Mouse (Mus musculus) hindbrain, postnatal 0 days (tissue): ENCODE measurements around the gene Nfkb1. TPM values are rescaled to one million over a fixed set of nuclear protein-coding genes. Genes with fewer than 3 reads are reported as not detected.

ENCODE experiments used
- ATAC-seq: fragments of 200-750 bp; cut with Nextera tagmentation; 2 replicates; pipeline ENCODE4 v1.8.0; 2017; ENCODE audit warnings: mild to moderate bottlenecking, moderate TSS enrichment, moderate library complexity
- DNase-seq: peaks from one replicate; pipeline ENCODE4 v3.0.0-alpha.2; 2015; ENCODE audit warnings: low spot score
- H3K27ac ChIP-seq: fragments of 300-500 bp; sonication (generic); 2 replicates; pipeline ENCODE4 v1.5.1; 2014; ENCODE audit warnings: mild to moderate bottlenecking
- H3K27me3 ChIP-seq: fragments of 300-500 bp; sonication (generic); 2 replicates; pipeline ENCODE4 v1.6.1; 2014; ENCODE audit warnings: low read length, mixed read lengths; ENCODE audit not compliant: insufficient read depth
- H3K36me3 ChIP-seq: fragments of 300-500 bp; sonication (generic); 2 replicates; pipeline ENCODE4 v1.6.1; 2014; ENCODE audit warnings: low read length, mixed read lengths; ENCODE audit not compliant: insufficient read depth
- H3K4me1 ChIP-seq: fragments of 300-500 bp; sonication (generic); 2 replicates; pipeline ENCODE4 v1.6.1; 2014; ENCODE audit warnings: antibody characterized with exemption, low read length, mixed read lengths; ENCODE audit not compliant: insufficient read depth
- H3K4me2 ChIP-seq: fragments of 300-500 bp; sonication (generic); 2 replicates; pipeline ENCODE4 v1.6.1; 2014; ENCODE audit warnings: low read depth, mild to moderate bottlenecking, low read length, moderate library complexity, mixed read lengths
- H3K4me3 ChIP-seq: fragments of 300-500 bp; sonication (generic); 2 replicates; pipeline ENCODE4 v1.5.1; 2014; ENCODE audit warnings: low read length
- H3K9ac ChIP-seq: fragments of 300-500 bp; sonication (generic); replicated peaks from 2 replicates; pipeline ENCODE4 v1.6.1; 2014; ENCODE audit warnings: mild to moderate bottlenecking, low read length, moderate library complexity, mixed read lengths
- H3K9me3 ChIP-seq: fragments of 300-500 bp; sonication (generic); 2 replicates; pipeline ENCODE4 v1.6.1; 2016; ENCODE audit warnings: low read length, mixed read lengths
- CTCF ChIP-seq: IDR thresholded peaks from 2 replicates; pipeline ENCODE4 v1.5.1; 2016; ENCODE audit warnings: antibody characterized with exemption, control low read depth, low read depth
- WGBS: fragments of 180-500 bp; shearing (Covaris S2); extraction: QIAGEN DNeasy Blood & Tissue Kit; methylation state at CpG from one replicate; pipeline ENCODE4 v1.1.7; 2014; 5-methylcytosine and 5-hydroxymethylcytosine counted together
- polyA plus RNA-seq: library from polyadenylated mRNA; unstranded; fragments of >200 nt; fragmentation: Nextera tagmentation; extraction: Ambion mirVana; gene quantifications from 2 replicates; pipeline ENCODE4 v1.2.1, GENCODE M21; 2015
- total RNA-seq: library from RNA; depleted of rRNA; stranded (reverse); fragments of >200 nt; gene quantifications from 2 replicates; pipeline ENCODE4 v1.2.3, GENCODE M21; 2014

Nfkb1 gene
- total and polyA plus RNA-seq, 2 experiments from 2014 or later, result 5.1 to 40.1 TPM

DNA sequence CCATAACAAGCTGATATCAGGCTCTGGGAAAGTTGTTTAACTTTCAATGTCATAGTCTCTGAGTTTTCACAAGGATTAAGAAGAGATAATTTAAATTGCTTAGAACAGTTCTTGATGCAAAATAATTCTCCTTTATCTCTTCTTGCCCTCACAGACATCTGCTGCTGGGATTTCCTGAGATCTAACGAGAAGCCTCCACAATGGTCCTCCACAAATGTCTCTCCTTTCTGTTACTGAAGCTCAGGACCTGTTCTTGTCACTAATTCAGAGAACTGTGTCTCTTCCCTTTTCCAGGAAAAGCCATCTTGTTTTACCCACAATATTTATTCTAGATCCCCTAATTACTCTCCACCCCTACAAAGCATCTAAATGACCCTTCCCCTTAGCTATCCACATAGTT is 56.3 kb downstream of the Nfkb1 start:
- no peak for ATAC-seq
- TF ChIP-seq CTCF, result no peak
- Histone ChIP-seq H3K9ac (no peak overlapping the region), H3K4me2 (no peak overlapping the region), H3K4me3 (no peak overlapping the region), H3K27ac (no peak overlapping the region), H3K9me3 (no peaks in the 10 kb centered on the region; the same call in 1 of the 2 replicates), H3K36me3 (no peaks in the 10 kb centered on the region), H3K4me1 (no peaks in the 10 kb centered on the region), H3K27me3 (no peaks in the 10 kb centered on the region)
- DNase-seq, result no peak
- WGBS, result 97% methylated on average over 1 of the region's 1 CpGs

DNA sequence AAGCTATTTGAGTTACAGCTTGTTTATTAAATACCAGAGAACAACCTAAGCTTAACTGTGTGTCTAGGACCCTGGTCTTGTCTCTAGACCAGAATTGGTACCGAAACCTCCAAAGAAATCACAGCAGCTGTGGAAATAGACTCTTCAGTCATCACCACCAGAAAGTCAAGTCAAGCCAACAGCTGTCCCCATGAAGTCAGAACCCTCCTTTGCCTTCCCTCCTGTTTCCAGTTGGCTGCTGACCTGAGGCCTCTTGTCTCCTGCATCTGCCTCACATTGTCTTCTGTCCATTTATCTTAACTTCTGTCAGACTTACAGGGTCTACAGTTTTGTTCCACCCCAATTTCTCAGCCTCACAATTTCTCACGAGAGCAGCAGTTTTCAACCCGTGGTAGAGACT is 57.1 kb downstream of the Nfkb1 start:
- TF ChIP-seq CTCF, result no peak
- Histone ChIP-seq H3K27me3 (no peaks in the 10 kb centered on the region), H3K36me3 (no peaks in the 10 kb centered on the region), H3K4me1 (no peaks in the 10 kb centered on the region), H3K4me3 (no peak overlapping the region), H3K9ac (no peak overlapping the region), H3K9me3 (no peaks in the 10 kb centered on the region), H3K27ac (no peak overlapping the region), H3K4me2 (no peak overlapping the region)
- ATAC-seq, result no peak
- DNase-seq, result no peak
- 86% methylated on average over 3 of the region's 3 CpGs for WGBS

DNA sequence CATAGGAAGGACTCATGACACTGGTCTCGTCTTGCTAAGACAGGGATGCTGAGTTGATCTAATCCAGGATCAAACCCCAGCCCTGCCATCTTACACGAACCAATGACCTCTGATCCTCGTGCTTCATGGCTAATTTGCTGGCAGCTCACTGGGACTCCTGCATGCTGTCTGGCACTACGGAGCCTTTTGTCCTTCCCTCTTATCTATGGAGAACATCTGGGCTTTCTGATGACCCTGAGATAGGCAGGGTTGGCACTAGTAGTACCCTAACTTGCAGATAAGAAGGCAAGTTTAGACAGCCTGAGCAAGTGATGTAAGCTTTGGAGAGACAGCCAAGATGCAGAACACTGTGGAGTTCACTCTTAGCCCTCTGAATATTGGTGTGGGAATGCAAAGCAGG is 59.5 kb downstream of the Nfkb1 start:
- H3K4me2 ChIP-seq, result no peak overlapping the region
- ATAC-seq, result no peak
- no peaks in the 10 kb centered on the region for H3K36me3 ChIP-seq
- no peak overlapping the region for H3K27ac ChIP-seq
- H3K4me3 ChIP-seq, result no peak overlapping the region
- H3K27me3 ChIP-seq, result no peaks in the 10 kb centered on the region
- no peak for DNase-seq
- no peaks in the 10 kb centered on the region for H3K4me1 ChIP-seq
- 46% methylated on average over 4 of the region's 4 CpGs for WGBS
- no peak overlapping the region for H3K9ac ChIP-seq
- no peak for TF ChIP-seq CTCF
- H3K9me3 ChIP-seq, result no peaks in the 10 kb centered on the region

DNA sequence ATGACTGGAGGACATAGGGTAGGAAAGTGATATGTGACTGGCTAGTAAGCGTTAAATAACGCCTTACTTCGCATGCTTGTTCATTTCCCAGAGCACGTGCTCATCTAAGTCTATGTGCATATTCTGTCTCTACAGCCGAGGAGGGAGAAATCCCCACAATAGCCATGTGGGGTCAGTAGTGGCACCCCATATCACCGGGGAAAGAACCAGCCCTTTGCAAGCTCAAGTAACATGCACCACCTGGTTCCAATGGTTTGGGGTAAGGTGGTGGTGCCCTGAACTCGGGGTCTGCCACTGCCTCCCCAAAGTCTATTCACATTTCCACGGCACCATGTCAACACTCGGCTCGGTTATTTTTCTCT is 60.3 kb downstream of the Nfkb1 start:
- peak; percentile 78 for ATAC-seq

DNA sequence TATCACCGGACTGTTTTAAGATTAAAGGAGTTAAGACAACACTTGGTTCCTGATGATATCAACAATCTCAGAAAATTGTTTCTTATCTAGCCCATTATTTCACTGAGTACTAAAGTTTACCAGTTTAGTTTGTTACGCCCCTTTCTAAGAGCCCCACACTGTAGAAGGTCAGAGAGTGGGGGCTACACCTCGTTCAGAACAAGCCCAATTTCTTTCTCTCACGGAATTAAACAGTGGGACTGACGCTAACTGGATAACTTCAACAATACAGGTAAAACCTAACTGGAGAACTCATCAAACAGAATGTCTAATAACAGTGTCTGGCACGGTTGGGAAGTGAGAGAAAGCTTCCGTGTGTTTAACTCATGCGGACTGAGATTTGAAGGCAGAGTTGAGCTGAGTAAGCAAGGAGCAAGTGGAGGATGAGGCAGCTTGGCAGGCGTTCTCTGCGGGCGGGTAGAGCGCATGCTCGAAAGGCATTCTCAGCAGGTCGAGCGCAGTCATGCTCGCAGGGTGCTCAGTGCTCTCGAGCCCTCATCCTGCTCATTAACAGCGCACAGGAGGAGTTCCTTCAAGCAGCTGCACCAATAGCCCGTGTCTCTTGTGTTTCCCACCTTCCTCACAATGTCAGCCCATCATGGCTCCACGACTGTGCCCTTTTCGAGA is 60.8 kb downstream of the Nfkb1 start:
- no peak for TF ChIP-seq CTCF
- 66% methylated on average over 21 of the region's 21 CpGs for WGBS

More for the DNA sequence above, 60.3 kb downstream of the Nfkb1 start:
- Histone ChIP-seq H3K27ac (no peak overlapping the region), H3K9ac (no peak overlapping the region), H3K4me1 (no peaks in the 10 kb centered on the region), H3K36me3 (0 out of 2 replicates have a peak, but pooled peaks cover 4% of the 10 kb centered on the region), H3K4me3 (no peak overlapping the region), H3K4me2 (0 out of 2 replicates have a peak overlapping the region, but pooled peaks have one; percentile 5), H3K27me3 (no peaks in the 10 kb centered on the region), H3K9me3 (no peaks in the 10 kb centered on the region)
- peak; percentile 58 for DNase-seq
- 66% methylated on average over 10 of the region's 10 CpGs for WGBS
- peak; percentile 67 for TF ChIP-seq CTCF

DNA sequence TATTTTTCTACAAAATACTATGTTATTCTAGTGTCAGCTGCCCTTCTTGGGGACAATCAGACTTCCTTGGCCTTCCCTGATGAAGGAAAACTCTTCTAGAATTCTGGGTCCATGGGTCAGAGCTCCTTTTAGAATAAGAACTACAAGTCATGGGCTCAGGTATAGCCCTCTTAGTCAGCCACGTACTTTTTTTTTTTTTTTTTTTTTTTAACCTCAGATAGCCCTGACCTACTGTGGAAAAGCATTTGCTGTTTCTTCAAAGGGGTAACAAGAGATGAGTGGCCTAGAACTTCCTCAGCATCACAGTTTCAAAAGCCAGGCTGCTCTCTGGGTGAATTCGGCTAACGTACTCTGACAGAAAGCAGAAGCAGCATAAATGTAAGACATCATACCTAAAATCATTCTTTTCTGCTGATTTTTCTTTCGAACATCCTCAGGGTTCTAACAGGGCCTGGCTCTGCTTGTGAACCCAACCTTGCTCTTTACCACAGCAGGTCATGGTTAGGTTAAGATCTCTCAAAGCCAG is 61.5 kb downstream of the Nfkb1 start:
- TF ChIP-seq CTCF, result no peak
- no peak overlapping the region for H3K4me3 ChIP-seq
- ATAC-seq (no peak), DNase-seq (no peak)
- WGBS, result 96% methylated on average over 4 of the region's 4 CpGs
- H3K4me2 ChIP-seq, result no peak overlapping the region
- H3K27me3 ChIP-seq, result no peaks in the 10 kb centered on the region
- no peak overlapping the region for H3K27ac ChIP-seq
- no peaks in the 10 kb centered on the region for H3K4me1 ChIP-seq
- no peak overlapping the region for H3K9ac ChIP-seq
- H3K9me3 ChIP-seq, result no peaks in the 10 kb centered on the region
- H3K36me3 ChIP-seq, result peaks cover 13% of the 10 kb centered on the region; the same call in 1 of the 2 replicates

More for the DNA sequence above, 60.8 kb downstream of the Nfkb1 start:
- Histone ChIP-seq H3K4me1 (no peaks in the 10 kb centered on the region), H3K27me3 (no peaks in the 10 kb centered on the region), H3K9me3 (no peaks in the 10 kb centered on the region), H3K27ac (no peak overlapping the region), H3K4me3 (no peak overlapping the region), H3K9ac (no peak overlapping the region), H3K4me2 (0 out of 2 replicates have a peak overlapping the region, but pooled peaks have one; percentile 5), H3K36me3 (0 out of 2 replicates have a peak, but pooled peaks cover 6% of the 10 kb centered on the region)
- peak; percentile 66 for ATAC-seq
- DNase-seq, result peak; percentile 28

DNA sequence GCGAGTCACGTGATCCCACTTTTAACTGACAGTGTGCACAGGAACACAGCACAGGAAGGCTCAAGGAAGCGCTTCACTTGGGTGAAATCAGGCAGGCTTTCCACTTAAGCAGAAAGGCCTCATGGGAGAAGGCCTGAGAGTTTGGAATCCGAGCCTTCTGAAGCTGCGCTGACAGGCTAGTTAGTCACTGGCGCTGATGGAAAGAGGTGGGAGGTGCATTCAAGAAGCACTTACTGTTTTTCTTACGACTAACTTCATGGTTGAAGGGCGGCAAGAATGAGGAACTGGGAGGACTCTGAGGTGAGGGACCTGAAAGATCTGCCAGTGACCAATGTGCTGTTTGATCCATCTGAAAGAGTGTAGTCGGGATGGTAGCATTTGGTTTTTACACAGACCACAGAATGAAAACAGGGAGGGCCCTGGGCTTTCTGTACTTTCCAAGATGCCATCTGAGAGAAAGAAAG is 62.6 kb downstream of the Nfkb1 start:
- 84% methylated on average over 9 of the region's 9 CpGs for WGBS
- Histone ChIP-seq H3K27me3 (no peaks in the 10 kb centered on the region), H3K9ac (no peak overlapping the region), H3K4me2 (no peak overlapping the region), H3K27ac (no peak overlapping the region), H3K4me3 (no peak overlapping the region), H3K4me1 (no peaks in the 10 kb centered on the region), H3K9me3 (no peaks in the 10 kb centered on the region), H3K36me3 (peaks cover 16% of the 10 kb centered on the region; the same call in 1 of the 2 replicates)
- ATAC-seq (no peak), DNase-seq (no peak)
- no peak for TF ChIP-seq CTCF
